Mouse (Mus musculus) ovary, adult 18-20 months (tissue): Measurements from ENCODE around the gene Slc25a43.

Source experiments
- DNase-seq: peaks from one replicate; pipeline ENCODE4 v3.0.0; 2022; ENCODE audit warnings: low spot score, mixed read lengths

The Slc25a43 gene

DNA sequence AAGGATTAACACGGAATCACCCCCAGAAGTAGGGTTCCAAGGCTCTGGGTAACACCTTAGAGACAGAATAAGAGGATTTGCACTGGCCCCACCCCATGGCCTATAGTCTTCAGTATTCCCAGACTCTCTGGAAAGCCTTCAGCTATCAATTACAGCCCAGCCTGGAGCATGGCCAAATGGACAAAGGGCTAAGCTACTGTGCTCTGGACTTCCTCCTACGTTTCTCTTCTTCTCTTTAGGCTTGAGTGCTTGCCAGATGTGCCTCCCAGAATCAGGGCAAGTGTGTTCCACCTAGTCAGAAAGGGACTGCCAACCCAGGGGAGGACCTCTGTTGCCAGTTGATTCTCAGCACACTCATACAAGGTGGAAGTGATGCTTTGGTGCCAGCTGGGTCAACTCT is 81.6 kb downstream of the Slc25a43 start:
- DNase-seq: no peak
